14 mouse cellular contexts compared by ENCODE assay signal in the genomic region with DNA sequence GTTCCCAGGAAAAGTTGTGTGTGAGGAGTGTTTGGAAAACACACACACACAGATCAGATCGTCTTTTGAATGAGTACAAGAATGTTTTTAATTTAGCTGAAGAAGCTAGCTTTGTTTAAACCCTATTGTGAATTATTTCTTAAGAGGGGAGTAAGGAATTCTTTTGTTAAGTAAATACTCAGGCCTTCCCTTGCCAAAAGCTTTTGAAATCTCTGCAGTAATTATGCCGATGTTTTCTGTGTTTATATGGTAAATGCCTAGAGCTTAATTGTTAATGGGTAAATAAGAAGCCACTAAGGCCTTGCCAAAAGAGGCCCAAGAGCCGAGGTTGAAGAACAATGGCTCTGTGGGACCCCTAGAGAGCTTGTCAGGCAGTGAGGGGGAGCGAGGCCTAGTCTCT.
DNase-seq lines count a peak whose midpoint lies in the region; ATAC-seq lines count a peak whose summit lies in the region.
"Had no signal": no experiment of that assay in that cellular context is flagged by ENCODE, and none has a peak within 500 bp of the region (broad histone marks: within the 10 kb centered on the region; RNA-seq: fewer than 3 reads in every experiment).

No protein-coding gene starts in this region.

- H3K9me3 ChIP-seq in hindbrain, embryonic 14.5 days (ENCODE audit: control insufficient read depth, low read length): no peaks in the 10 kb centered on the region
- H3K9me3 ChIP-seq in hindbrain, embryonic 16.5 days (ENCODE audit: control insufficient read depth, low read length): no peaks in the 10 kb centered on the region
- H3K9me3 ChIP-seq in neural tube, embryonic 13.5 days: no peaks in the 10 kb centered on the region
- no peaks in the 10 kb centered on the region for H3K9me3 ChIP-seq in limb, embryonic 10.5 days (replicated peaks)
- H3K9me3 ChIP-seq: neural tube, embryonic 12.5 days had no signal

- no peak overlapping the region for H3K9ac ChIP-seq in hindbrain, embryonic 14.5 days
- no peak overlapping the region for H3K9ac ChIP-seq in hindbrain, embryonic 16.5 days (ENCODE audit: low read depth, low read length)
- no peak overlapping the region for H3K9ac ChIP-seq in neural tube, embryonic 13.5 days
- H3K9ac ChIP-seq: neural tube, embryonic 12.5 days had no signal

- 0 out of 2 replicates have a peak overlapping the region, but pooled peaks have one; percentile 32 for H3K27ac ChIP-seq in hindbrain, embryonic 14.5 days
- no peak overlapping the region; the same call in 1 of the 2 replicates for H3K27ac ChIP-seq in hindbrain, embryonic 16.5 days (ENCODE audit: low read depth, low read length)
- peak overlapping the region; percentile 23 for H3K27ac ChIP-seq in neural tube, embryonic 13.5 days (replicated peaks)
- H3K27ac ChIP-seq in limb, embryonic 10.5 days: peak overlapping the region; percentile 34; the same call in 1 of the 2 replicates
- H3K27ac ChIP-seq: neural tube, embryonic 12.5 days had no signal

- WGBS in hindbrain, embryonic 14.5 days: 9% methylated on average over 4 of the region's 4 CpGs
- WGBS in hindbrain, embryonic 16.5 days: 13% methylated on average over 4 of the region's 4 CpGs
- 15% methylated on average over 4 of the region's 4 CpGs for WGBS in neural tube, embryonic 13.5 days
- 47% methylated on average over 4 of the region's 4 CpGs for WGBS in limb, embryonic 10.5 days

- peaks cover 35% of the 10 kb centered on the region for H3K4me1 ChIP-seq in hindbrain, embryonic 14.5 days (replicated peaks; ENCODE audit: control insufficient read depth, insufficient read depth, low read length)
- H3K4me1 ChIP-seq in hindbrain, embryonic 16.5 days (ENCODE audit: control insufficient read depth, insufficient read depth, low read depth, low read length): peaks cover 33% of the 10 kb centered on the region
- H3K4me1 ChIP-seq in neural tube, embryonic 13.5 days (replicated peaks): peaks cover 45% of the 10 kb centered on the region
- H3K4me1 ChIP-seq in limb, embryonic 10.5 days: peaks cover 38% of the 10 kb centered on the region

- no peaks in the 10 kb centered on the region for H3K36me3 ChIP-seq in hindbrain, embryonic 14.5 days (replicated peaks; ENCODE audit: control insufficient read depth, insufficient read depth)
- no peaks in the 10 kb centered on the region for H3K36me3 ChIP-seq in hindbrain, embryonic 16.5 days (ENCODE audit: control insufficient read depth, insufficient read depth, low read length)
- H3K36me3 ChIP-seq in neural tube, embryonic 13.5 days: no peaks in the 10 kb centered on the region
- no peaks in the 10 kb centered on the region for H3K36me3 ChIP-seq in limb, embryonic 10.5 days
- H3K36me3 ChIP-seq: neural tube, embryonic 12.5 days had no signal

- no peak for DNase-seq in hindbrain, embryonic 14.5 days (ENCODE audit: low spot score)
- DNase-seq in neural tube, embryonic 10.5 days (ENCODE audit: extremely low spot score, low spot score): no peak
- DNase-seq in limb, embryonic 10.5 days (ENCODE audit: low spot score): no peak
- no peak for DNase-seq in adrenal gland, postnatal 14 days
- no peak for DNase-seq in left cerebral cortex, adult 9 months (ENCODE audit: low spot score in 2 of 2)
- DNase-seq: adrenal gland, postnatal 36 days; kidney, adult 2 months; layer of hippocampus, adult 9-11 months; left cerebral cortex, postnatal 4 days; thymus, postnatal 4 days had no signal

- H3K4me2 ChIP-seq in hindbrain, embryonic 14.5 days (replicated peaks): no peak overlapping the region
- H3K4me2 ChIP-seq in hindbrain, embryonic 16.5 days (ENCODE audit: low read length): no peak overlapping the region
- no peak overlapping the region for H3K4me2 ChIP-seq in neural tube, embryonic 13.5 days
- H3K4me2 ChIP-seq: neural tube, embryonic 12.5 days had no signal

- ATAC-seq in hindbrain, embryonic 14.5 days (ENCODE audit: low FRiP score): no peak
- ATAC-seq in hindbrain, embryonic 16.5 days: no peak
- ATAC-seq in neural tube, embryonic 13.5 days (ENCODE audit: low read depth): no peak
- ATAC-seq: Patski had no signal

- H3K4me3 ChIP-seq in hindbrain, embryonic 14.5 days (replicated peaks; ENCODE audit: low read length): no peak overlapping the region
- no peak overlapping the region for H3K4me3 ChIP-seq in hindbrain, embryonic 16.5 days (ENCODE audit: low read length)
- H3K4me3 ChIP-seq in neural tube, embryonic 13.5 days: no peak overlapping the region
- H3K4me3 ChIP-seq in limb, embryonic 10.5 days: no peak overlapping the region
- H3K4me3 ChIP-seq: neural tube, embryonic 12.5 days had no signal

- no peaks in the 10 kb centered on the region for H3K27me3 ChIP-seq in hindbrain, embryonic 14.5 days (ENCODE audit: control insufficient read depth, insufficient read depth, low read length)
- H3K27me3 ChIP-seq in hindbrain, embryonic 16.5 days (replicated peaks; ENCODE audit: control insufficient read depth, insufficient read depth, low read length): no peaks in the 10 kb centered on the region
- no peaks in the 10 kb centered on the region for H3K27me3 ChIP-seq in neural tube, embryonic 13.5 days
- no peaks in the 10 kb centered on the region for H3K27me3 ChIP-seq in limb, embryonic 10.5 days (ENCODE audit: low read depth, poor library complexity, severe bottlenecking)
- H3K27me3 ChIP-seq: neural tube, embryonic 12.5 days; Patski had no signal
